Mouse (Mus musculus): ENCODE measurements around the gene Samsn1. TPM values are rescaled to one million over a fixed set of nuclear protein-coding genes. Genes with fewer than 3 reads are reported as not detected.

Samsn1 gene
- polyA plus RNA-seq, 1 experiment, result 1.6 TPM

DNA sequence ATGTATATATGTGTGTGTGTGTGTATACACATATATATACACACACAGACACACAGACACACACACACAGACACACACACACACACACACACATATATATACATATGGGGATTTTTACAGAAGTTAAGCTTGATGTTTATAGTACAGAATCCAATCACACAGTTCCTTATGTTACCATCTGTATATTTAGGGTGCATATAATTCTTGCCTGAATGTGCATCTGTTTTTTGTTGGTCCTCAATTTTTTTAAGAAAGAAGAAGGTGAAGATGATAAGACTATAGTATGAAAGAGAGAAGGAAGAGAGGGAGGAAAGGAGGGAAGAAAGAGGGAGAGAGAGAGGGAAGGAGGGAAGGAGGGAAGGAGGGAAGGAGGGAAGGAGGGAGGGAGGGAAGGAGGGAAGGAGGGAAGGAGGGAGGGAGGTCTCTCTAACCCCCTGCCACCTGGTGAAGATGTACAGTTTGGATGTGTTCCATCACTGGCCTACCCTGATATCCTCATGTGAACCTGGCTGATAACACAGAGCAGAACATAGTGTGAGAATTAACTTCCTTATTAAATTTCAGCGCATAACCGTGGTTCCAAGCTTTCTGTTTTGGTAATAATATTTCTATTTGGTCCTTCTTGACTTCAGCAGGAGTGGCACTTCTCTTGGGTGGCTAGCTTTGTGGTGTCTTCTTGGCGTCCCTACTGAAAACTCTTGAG lies 19.1 kb downstream of the Samsn1 start:
- Histone ChIP-seq H3K4me3 (ENCODE audit: insufficient read depth, low read length) (no peak overlapping the region), H3K27ac (ENCODE audit: insufficient read depth, low read length) (no peak overlapping the region), H3K4me1 (ENCODE audit: control insufficient read depth, insufficient read depth, low read length) (no peaks in the 10 kb centered on the region)
- TF ChIP-seq CTCF (IDR thresholded peaks at IDR 0.05; ENCODE audit: extremely low read depth, insufficient read depth, low read length) (no peak), POLR2A (IDR thresholded peaks at IDR 0.05; ENCODE audit: extremely low read depth, insufficient read depth, low read length) (no peak)

DNA sequence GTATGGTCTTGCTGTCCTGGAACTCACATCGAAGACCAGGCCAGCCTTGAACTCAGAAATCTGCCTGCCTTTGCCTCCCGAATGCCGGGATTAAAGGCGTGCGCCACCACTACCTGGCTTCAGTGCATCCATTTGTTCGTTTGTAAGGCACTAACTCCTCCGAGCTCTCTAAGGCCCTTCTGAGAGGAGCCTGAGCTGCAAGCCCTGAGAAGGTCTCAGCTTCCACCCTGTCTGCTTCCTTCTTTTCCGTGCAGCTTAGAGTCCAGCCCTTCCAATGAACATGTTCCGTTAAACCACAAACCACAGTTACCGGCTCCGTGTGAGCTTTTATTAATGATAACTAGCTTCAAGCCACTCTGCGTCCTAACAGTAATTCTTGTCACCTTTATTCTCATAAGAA lies 19.8 kb downstream of the Samsn1 start:
- H3K4me1 ChIP-seq (ENCODE audit: control insufficient read depth, insufficient read depth, low read length), result no peaks in the 10 kb centered on the region
- no peak overlapping the region for H3K4me3 ChIP-seq (ENCODE audit: insufficient read depth, low read length)
- no peak for TF ChIP-seq POLR2A (IDR thresholded peaks at IDR 0.05; ENCODE audit: extremely low read depth, insufficient read depth, low read length)
- no peak for TF ChIP-seq CTCF (IDR thresholded peaks at IDR 0.05; ENCODE audit: extremely low read depth, insufficient read depth, low read length)
- no peak overlapping the region for H3K27ac ChIP-seq (ENCODE audit: insufficient read depth, low read length)

DNA sequence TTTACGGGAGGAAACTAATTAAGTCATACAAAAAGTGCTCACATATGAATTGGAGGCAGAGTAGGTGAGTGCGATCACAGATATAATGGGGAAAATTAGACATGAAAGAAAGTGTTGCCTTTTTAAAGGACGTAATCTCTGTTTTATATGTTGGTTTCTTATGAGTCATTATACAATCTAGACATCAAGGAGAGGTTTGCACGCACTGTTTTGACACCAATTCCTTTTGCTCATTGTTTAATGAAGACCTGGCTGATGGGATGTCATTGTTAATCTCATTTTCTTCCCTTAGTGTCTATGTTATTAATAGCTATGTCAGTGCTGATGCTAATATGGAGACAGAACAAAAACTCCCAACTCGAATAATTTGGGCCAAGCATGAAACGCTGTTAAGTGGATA lies 20.3 kb downstream of the Samsn1 start:
- TF ChIP-seq POLR2A (IDR thresholded peaks at IDR 0.05; ENCODE audit: extremely low read depth, insufficient read depth, low read length), result no peak
- TF ChIP-seq CTCF (IDR thresholded peaks at IDR 0.05; ENCODE audit: extremely low read depth, insufficient read depth, low read length), result no peak
- Histone ChIP-seq H3K27ac (ENCODE audit: insufficient read depth, low read length) (no peak overlapping the region), H3K4me1 (ENCODE audit: control insufficient read depth, insufficient read depth, low read length) (no peaks in the 10 kb centered on the region), H3K4me3 (ENCODE audit: insufficient read depth, low read length) (no peak overlapping the region)

DNA sequence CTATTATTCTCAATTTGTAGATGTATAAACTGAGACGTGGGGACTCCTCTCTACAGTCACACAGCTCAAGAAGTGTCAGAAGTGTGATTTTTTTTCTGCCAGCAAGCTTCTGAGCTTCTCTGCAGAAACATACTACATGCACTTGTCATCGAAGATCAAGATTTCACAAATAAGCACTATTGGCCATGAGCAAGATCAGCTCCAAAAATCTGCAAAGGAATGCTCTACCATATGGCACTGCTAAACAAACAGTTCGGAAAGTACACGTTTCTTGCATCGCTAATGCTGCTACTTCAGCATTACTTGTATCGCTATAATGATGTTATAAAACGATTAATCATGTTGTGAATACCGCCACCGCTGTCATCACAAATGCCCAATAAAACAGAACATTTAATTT lies 22.0 kb downstream of the Samsn1 start:
- no peaks in the 10 kb centered on the region for H3K4me1 ChIP-seq (ENCODE audit: control insufficient read depth, insufficient read depth, low read length)
- TF ChIP-seq POLR2A (IDR thresholded peaks at IDR 0.05; ENCODE audit: extremely low read depth, insufficient read depth, low read length), result no peak
- no peak for TF ChIP-seq CTCF (IDR thresholded peaks at IDR 0.05; ENCODE audit: extremely low read depth, insufficient read depth, low read length)
- H3K4me3 ChIP-seq (ENCODE audit: insufficient read depth, low read length), result no peak overlapping the region
- no peak overlapping the region for H3K27ac ChIP-seq (ENCODE audit: insufficient read depth, low read length)

DNA sequence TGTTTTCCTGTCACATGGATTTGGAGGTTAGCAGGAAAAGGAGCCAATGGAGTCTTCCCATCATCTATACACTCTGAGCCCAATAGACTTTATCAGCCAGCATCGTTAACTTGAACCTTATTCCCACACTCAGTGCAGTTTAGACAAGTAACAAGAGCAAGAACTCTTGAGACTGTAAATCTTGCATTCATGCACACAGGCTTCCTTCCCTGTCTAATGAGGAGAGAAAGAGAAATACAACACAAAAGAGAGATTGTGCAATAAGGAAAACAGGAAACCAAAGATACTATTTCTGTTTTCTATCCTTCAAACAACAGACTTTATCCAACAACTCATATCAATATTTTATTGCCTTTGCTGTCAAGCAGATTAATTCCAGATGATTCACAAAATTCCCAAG lies 31.9 kb downstream of the Samsn1 start:
- Histone ChIP-seq H3K4me3 (ENCODE audit: insufficient read depth, low read length) (no peak overlapping the region), H3K27ac (ENCODE audit: insufficient read depth, low read length) (no peak overlapping the region), H3K4me1 (ENCODE audit: control insufficient read depth, insufficient read depth, low read length) (no peaks in the 10 kb centered on the region)
- no peak for TF ChIP-seq POLR2A (IDR thresholded peaks at IDR 0.05; ENCODE audit: extremely low read depth, insufficient read depth, low read length)
- TF ChIP-seq CTCF (IDR thresholded peaks at IDR 0.05; ENCODE audit: extremely low read depth, insufficient read depth, low read length), result no peak

DNA sequence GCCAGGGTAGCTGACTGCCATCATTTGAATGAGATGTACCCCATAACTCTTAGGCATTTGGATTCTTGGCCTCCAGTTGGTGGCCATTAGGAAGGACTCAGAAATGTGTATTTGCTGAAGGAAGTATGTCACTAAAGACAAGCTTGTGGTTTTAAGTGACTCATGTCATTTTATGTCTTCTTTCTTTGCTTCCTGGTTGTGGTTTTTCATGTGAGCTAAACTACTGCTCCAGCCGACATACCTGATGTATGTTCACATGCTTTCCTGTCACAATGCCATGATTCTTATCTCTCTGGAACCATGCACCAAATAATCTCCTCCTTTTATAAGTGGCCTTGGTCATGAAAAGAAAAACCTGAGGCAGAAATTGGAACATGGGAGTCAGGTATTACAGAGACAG lies 38.2 kb downstream of the Samsn1 start:
- H3K4me1 ChIP-seq (ENCODE audit: control insufficient read depth, insufficient read depth, low read length), result no peaks in the 10 kb centered on the region
- H3K27ac ChIP-seq (ENCODE audit: insufficient read depth, low read length), result no peak overlapping the region
- TF ChIP-seq POLR2A (IDR thresholded peaks at IDR 0.05; ENCODE audit: extremely low read depth, insufficient read depth, low read length) (no peak), CTCF (IDR thresholded peaks at IDR 0.05; ENCODE audit: extremely low read depth, insufficient read depth, low read length) (no peak)
- H3K4me3 ChIP-seq (ENCODE audit: insufficient read depth, low read length), result no peak overlapping the region

DNA sequence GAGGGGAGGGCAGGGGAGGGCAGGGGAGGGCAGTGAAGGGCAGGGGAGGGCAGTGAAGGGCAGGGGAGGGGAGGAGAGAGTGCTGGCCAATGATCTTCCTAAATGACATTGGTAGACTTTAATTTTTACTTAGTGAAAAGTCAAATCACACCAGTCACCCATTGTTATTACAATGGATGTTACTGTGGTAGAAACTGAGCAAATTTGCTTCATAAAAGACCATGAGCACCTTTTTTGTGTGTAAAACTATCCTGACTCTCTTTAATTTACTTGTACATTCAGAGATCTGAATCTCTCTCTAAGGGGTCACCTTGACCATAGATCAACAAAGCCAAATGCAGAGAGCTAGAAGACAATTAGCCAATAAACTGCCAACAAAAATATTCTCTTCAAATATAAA lies 42.7 kb downstream of the Samsn1 start:
- Histone ChIP-seq H3K4me1 (ENCODE audit: control insufficient read depth, insufficient read depth, low read length) (no peaks in the 10 kb centered on the region), H3K27ac (ENCODE audit: insufficient read depth, low read length) (no peak overlapping the region), H3K4me3 (ENCODE audit: insufficient read depth, low read length) (no peak overlapping the region)
- no peak for TF ChIP-seq POLR2A (IDR thresholded peaks at IDR 0.05; ENCODE audit: extremely low read depth, insufficient read depth, low read length)
- TF ChIP-seq CTCF (IDR thresholded peaks at IDR 0.05; ENCODE audit: extremely low read depth, insufficient read depth, low read length), result no peak

DNA sequence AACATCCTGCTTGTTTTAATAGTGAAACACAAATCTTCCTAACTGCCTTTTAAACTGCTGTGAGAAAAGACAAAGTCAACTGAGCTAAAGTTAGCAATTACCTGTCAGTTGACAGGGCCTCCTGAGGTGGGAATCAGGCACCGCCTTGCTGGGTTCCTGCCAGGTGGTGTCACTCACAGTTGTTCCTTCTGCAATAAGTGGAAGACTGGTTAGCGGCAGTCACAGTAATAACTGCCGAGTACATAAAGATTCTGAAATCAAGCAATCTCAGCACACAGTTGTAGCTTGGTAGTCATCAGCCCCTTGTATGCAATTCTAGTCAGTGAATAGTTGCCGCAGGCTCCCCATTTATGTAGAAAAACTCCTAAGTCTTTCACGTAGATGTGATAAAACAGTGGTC lies 44.3 kb downstream of the Samsn1 start:
- no peak overlapping the region for H3K4me3 ChIP-seq (ENCODE audit: insufficient read depth, low read length)
- no peak overlapping the region for H3K27ac ChIP-seq (ENCODE audit: insufficient read depth, low read length)
- TF ChIP-seq CTCF (IDR thresholded peaks at IDR 0.05; ENCODE audit: extremely low read depth, insufficient read depth, low read length) (no peak), POLR2A (IDR thresholded peaks at IDR 0.05; ENCODE audit: extremely low read depth, insufficient read depth, low read length) (no peak)
- H3K4me1 ChIP-seq (ENCODE audit: control insufficient read depth, insufficient read depth, low read length), result no peaks in the 10 kb centered on the region

DNA sequence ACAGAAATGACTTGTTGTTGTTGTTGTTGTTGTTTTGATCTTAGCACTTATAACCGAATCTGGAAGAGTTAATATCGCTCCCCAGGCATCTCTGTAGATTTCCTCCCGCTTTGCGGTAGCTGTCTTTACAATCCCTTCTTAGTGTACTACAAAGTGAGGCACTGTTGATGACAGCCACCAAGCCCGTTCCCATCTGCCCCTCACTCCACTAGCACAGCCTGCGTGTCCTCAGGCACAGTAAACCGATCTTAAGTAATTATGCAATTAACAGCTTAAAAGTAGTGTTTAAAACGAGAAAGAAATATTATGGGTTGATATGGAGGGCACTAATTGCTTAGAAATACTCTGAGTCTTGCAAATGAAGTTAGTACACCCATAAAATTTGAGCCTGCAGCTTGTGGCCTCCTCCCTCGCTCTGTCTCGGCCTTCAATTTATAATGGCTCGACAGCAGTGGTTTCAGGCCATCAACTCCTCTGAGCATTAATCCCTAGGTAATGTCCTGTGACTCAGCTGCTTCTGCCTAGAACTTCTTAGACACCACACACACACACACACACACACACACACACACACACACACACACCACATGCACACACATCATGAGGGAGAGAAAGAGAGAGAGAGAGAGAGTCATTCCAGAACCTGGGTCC lies 46.3 kb downstream of the Samsn1 start:
- H3K4me3 ChIP-seq (ENCODE audit: insufficient read depth, low read length), result no peak overlapping the region
- H3K4me1 ChIP-seq (ENCODE audit: control insufficient read depth, insufficient read depth, low read length), result no peaks in the 10 kb centered on the region
- TF ChIP-seq POLR2A (IDR thresholded peaks at IDR 0.05; ENCODE audit: extremely low read depth, insufficient read depth, low read length) (no peak), CTCF (IDR thresholded peaks at IDR 0.05; ENCODE audit: extremely low read depth, insufficient read depth, low read length) (no peak)

More for the DNA sequence above, 46.3 kb downstream of the Samsn1 start:
- H3K27ac ChIP-seq (ENCODE audit: insufficient read depth, low read length), result no peak overlapping the region

Measured in cortical plate, adult 2 months (tissue).